Mouse (Mus musculus): Measurements from ENCODE around the gene Bcl11b.

Gene Bcl11b

DNA sequence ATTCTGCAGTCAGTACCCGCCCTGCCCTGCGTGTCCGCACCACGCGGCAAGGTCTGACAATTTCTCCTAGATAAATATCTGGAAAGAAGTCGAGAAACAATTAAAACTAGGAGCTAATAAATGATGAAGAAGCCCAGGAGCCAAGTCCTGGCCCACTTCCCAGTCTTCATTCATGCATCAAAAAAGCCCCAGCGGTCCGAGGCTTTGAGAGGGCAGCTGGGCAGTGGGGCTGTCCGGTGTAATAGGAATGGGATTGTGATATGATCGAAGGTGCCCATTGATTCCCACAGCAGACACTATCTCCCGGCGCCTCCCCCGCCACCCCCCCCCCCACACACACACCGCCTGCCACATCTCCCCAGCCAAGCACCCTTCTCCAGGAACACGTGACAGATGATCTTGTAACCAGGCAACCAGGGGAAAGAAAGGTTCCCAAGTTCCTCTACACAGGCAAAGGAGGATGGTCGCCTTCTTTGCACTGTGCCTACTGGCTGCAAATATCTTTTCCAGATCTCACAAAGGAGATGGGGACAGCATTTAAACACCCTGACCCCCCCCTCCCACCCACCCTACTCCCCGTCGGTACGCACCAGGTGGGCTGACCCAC is 68.5 kb downstream of the Bcl11b start:
- no peak for DNase-seq (ENCODE audit: low spot score)

- DNase-seq (ENCODE audit: low spot score) = no peak
Measured at GRCm38 (mm10) chr12:107932140-107932539, 71.3 kb downstream of the Bcl11b start.

- no peak for DNase-seq (ENCODE audit: low spot score)
Measured at GRCm38 (mm10) chr12:107931476-107931875, 71.9 kb downstream of the Bcl11b start.

- DNase-seq (ENCODE audit: low spot score) = no peak
Measured at GRCm38 (mm10) chr12:107930611-107931350, 72.6 kb downstream of the Bcl11b start.

DNA sequence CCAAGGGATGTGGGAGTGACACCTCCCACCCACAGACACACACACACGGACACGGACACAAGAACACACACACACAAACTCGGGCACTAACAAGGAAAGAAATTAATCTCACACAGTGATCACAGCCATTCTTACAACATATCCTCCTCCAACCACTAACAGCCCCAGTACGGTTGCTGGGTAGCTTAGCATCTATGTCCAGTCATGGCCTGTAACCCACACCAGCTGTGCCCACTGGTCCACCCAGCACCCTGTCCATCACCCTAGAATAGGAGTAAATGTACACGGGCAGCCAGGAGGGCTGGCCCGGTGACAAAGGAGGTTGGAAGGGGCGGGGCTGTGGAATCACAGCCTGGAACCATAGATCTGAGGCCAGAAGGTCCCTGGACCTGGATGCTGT is 74.5 kb downstream of the Bcl11b start:
- DNase-seq (ENCODE audit: low spot score) = no peak

- DNase-seq (ENCODE audit: low spot score) = no peak
Measured at GRCm38 (mm10) chr12:107928464-107928901, 74.9 kb downstream of the Bcl11b start.

GRCm38 (mm10) chr12:107927961-107928431 is 75.4 kb downstream of the Bcl11b start:
- DNase-seq (ENCODE audit: low spot score) = no peak

- no peak for DNase-seq (ENCODE audit: low spot score)
Measured at GRCm38 (mm10) chr12:107926074-107926855, 77.1 kb downstream of the Bcl11b start.

- no peak for DNase-seq (ENCODE audit: low spot score)
Measured at GRCm38 (mm10) chr12:107924696-107925095, 78.7 kb downstream of the Bcl11b start.

DNA sequence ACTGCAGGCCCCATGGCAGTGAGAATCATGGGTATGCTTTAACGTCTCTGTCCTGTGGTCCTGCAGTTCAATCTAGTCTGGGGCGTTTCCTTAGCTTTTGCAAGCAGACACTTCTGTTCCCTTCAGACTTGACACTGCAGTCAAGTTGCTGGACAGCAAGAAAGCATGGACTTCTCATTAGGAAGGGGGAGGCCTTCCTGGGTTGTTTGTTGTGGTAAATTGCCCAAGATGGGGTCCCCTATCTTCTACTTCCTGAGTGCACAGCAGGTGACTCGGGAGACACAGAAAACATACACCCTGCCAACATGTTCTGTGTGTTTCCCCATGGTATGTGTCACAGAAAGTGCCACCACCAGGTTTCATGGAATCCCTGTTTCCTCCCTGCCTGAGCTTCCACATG is 79.4 kb downstream of the Bcl11b start:
- no peak for DNase-seq (ENCODE audit: low spot score)

GRCm38 (mm10) chr12:107922180-107922579 is 81.2 kb downstream of the Bcl11b start:
- DNase-seq (ENCODE audit: low spot score) = no peak

- DNase-seq (ENCODE audit: low spot score) = no peak
Measured at GRCm38 (mm10) chr12:107921566-107921965, 81.8 kb downstream of the Bcl11b start.

- no peak for DNase-seq (ENCODE audit: low spot score)
Measured at GRCm38 (mm10) chr12:107921154-107921553, 82.2 kb downstream of the Bcl11b start.

- DNase-seq (ENCODE audit: low spot score) = no peak
Measured at GRCm38 (mm10) chr12:107920716-107921115, 82.7 kb downstream of the Bcl11b start.

GRCm38 (mm10) chr12:107920076-107920475 is 83.3 kb downstream of the Bcl11b start:
- DNase-seq (ENCODE audit: low spot score) = no peak

DNA sequence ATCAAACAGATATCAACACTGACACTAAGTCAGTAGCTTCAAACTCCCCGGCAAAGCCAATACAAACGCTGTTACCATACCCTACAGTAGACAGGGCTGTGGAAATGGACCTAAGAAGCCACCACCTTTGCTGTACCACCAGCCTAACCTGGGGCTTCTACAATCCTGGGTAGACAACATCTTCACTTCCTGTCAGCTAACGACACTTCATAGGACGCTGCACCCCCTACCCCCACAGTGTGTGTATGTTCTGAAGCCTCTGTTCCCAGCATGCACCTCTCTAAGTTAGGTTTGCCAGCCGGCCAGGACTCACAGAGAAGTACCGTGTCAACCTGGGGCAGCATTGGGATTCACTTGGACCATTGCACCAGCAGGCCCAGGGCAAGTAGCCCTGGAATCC is 84.6 kb downstream of the Bcl11b start:
- DNase-seq (ENCODE audit: low spot score) = no peak

DNA sequence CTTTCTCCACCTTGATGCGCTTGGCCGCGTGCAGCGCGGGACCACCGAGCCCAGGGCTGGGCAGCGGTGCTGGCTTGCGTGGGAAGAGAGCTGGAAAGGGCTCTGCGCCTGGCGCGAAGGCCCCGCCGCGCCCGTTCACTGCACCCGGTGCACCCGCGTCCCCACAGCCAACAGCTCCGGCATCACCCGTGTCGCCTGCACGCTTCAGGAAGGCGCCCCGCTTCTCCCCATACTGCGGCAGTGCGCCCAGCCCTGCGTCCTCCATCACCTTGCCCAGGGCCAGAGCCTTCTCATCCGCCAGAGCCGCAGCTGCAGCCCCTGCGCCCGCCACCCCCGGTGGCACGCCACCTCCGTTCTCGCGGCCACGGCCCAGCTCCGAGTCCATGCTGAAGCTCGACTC is 87.4 kb downstream of the Bcl11b start:
- DNase-seq (ENCODE audit: low spot score) = no peak

- DNase-seq (ENCODE audit: low spot score) = no peak
Measured at GRCm38 (mm10) chr12:107915396-107915795, 88.0 kb downstream of the Bcl11b start.

- DNase-seq (ENCODE audit: low spot score) = no peak
Measured at GRCm38 (mm10) chr12:107908826-107909225, 94.6 kb downstream of the Bcl11b start.

DNA sequence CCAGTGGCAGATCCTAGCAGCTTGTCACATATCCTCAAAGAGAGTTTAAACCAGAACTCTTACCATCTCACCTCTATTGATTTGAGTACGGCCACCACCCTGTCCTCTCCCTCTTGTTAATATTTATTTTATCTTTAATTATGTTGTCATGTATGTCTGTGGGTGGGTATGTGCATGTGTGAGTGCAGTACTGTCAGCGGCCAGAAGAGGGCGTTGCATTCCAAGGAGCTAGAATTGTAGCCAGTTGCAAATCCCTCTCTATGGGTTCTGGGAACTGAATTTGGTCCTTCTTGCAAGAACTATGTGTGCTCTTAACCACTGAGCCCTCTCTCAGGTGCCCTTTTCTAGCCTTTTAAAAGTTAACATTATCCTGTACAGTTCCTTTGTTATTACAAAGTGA is 98.1 kb downstream of the Bcl11b start:
- DNase-seq (ENCODE audit: low spot score) = no peak

GRCm38 (mm10) chr12:107904457-107904856 is 98.9 kb downstream of the Bcl11b start:
- DNase-seq (ENCODE audit: low spot score) = no peak

DNA sequence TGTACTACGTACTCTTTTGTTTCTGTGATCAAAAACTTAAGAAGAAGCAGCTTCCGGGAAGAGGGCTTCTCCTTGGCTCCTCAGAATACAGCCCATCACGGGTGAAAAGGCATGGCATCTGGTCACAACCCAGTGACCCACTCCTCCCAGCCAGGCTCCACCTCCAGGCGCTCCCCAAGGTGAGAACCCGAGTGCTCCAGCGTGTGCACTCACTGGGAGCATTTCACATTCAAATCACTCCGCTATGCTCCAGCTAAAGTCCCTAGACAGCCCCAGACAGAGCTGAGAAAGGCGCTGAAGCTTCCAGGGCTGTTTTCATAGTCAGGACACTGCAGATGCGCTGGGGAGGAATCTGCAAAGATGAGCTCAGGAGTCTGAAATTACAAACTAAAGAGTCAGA is 99.5 kb downstream of the Bcl11b start:
- no peak for DNase-seq (ENCODE audit: low spot score)

- DNase-seq (ENCODE audit: low spot score) = no peak
Measured at GRCm38 (mm10) chr12:107891449-107891848, 112.0 kb downstream of the Bcl11b start.

Measured in layer of hippocampus, adult 9-10 months (tissue).